Mouse (Mus musculus): ENCODE results near the gene Fbxl3. TPM values are rescaled to one million over a fixed set of nuclear protein-coding genes. Genes with fewer than 3 reads are reported as not detected.

Fbxl3 gene
- polyA plus RNA-seq, 1 experiment: 8.3 TPM

GRCm38 (mm10) chr14:103093236-103093635 is 6.1 kb downstream of the Fbxl3 start:
- Histone ChIP-seq H3K4me3 (ENCODE audit: insufficient read depth, poor library complexity, severe bottlenecking) (no peak overlapping the region), H3K36me3 (ENCODE audit: control insufficient read depth, insufficient read depth) (peaks cover 41% of the 10 kb centered on the region), H3ac (ENCODE audit: control insufficient read depth, insufficient read length, low read depth) (no peak overlapping the region), H3K79me3 (ENCODE audit: low read depth) (peaks cover 72% of the 10 kb centered on the region), H3K79me2 (ENCODE audit: control insufficient read depth, insufficient read depth) (peaks cover 79% of the 10 kb centered on the region), H3K27me3 (ENCODE audit: control insufficient read depth, insufficient read depth, insufficient read length) (no peaks in the 10 kb centered on the region)
- TF ChIP-seq MYOD1 (IDR thresholded peaks at IDR 0.05; ENCODE audit: control insufficient read depth, insufficient read length, low read depth) (no peak), CEBPB (IDR thresholded peaks at IDR 0.05; ENCODE audit: low read depth) (no peak), CTCF (IDR thresholded peaks at IDR 0.05; ENCODE audit: control insufficient read depth, insufficient read depth, insufficient read length) (no peak), FOSL1 (IDR thresholded peaks at IDR 0.05; ENCODE audit: insufficient read depth, low read length, poor library complexity, severe bottlenecking) (no peak), MYOG (IDR thresholded peaks at IDR 0.05; ENCODE audit: control insufficient read depth, extremely low read depth, insufficient read length) (no peak)

- Histone ChIP-seq H3K79me2 (ENCODE audit: control insufficient read depth, insufficient read depth) (peaks cover 78% of the 10 kb centered on the region), H3K79me3 (ENCODE audit: low read depth) (peaks cover 36% of the 10 kb centered on the region), H3ac (ENCODE audit: control insufficient read depth, insufficient read length, low read depth) (no peak overlapping the region), H3K4me3 (ENCODE audit: insufficient read depth, poor library complexity, severe bottlenecking) (no peak overlapping the region), H3K27me3 (ENCODE audit: control insufficient read depth, insufficient read depth, insufficient read length) (no peaks in the 10 kb centered on the region), H3K36me3 (ENCODE audit: control insufficient read depth, insufficient read depth) (peaks cover 67% of the 10 kb centered on the region)
- no peak for TF ChIP-seq USF1 (IDR thresholded peaks at IDR 0.05; ENCODE audit: low read depth)
- TF ChIP-seq MYOD1 (IDR thresholded peaks at IDR 0.05; ENCODE audit: control insufficient read depth, insufficient read length, low read depth): no peak
- no peak for TF ChIP-seq MAX (IDR thresholded peaks at IDR 0.05)
- no peak for TF ChIP-seq MYOG (IDR thresholded peaks at IDR 0.05; ENCODE audit: control insufficient read depth, extremely low read depth, insufficient read length)
- no peak for TF ChIP-seq FOSL1 (IDR thresholded peaks at IDR 0.05; ENCODE audit: insufficient read depth, low read length, poor library complexity, severe bottlenecking)
- TF ChIP-seq CTCF (IDR thresholded peaks at IDR 0.05; ENCODE audit: control insufficient read depth, insufficient read depth, insufficient read length): no peak
Measured at GRCm38 (mm10) chr14:103088624-103089023, 10.7 kb downstream of the Fbxl3 start.

- H3K4me3 ChIP-seq (ENCODE audit: insufficient read depth, poor library complexity, severe bottlenecking): no peak overlapping the region
- H3K27me3 ChIP-seq (ENCODE audit: control insufficient read depth, insufficient read depth, insufficient read length): no peaks in the 10 kb centered on the region
- H3K36me3 ChIP-seq (ENCODE audit: control insufficient read depth, insufficient read depth): peaks cover 74% of the 10 kb centered on the region
- no peak overlapping the region for H3ac ChIP-seq (ENCODE audit: control insufficient read depth, insufficient read length, low read depth)
- TF ChIP-seq CEBPB (IDR thresholded peaks at IDR 0.05; ENCODE audit: low read depth): no peak
- TF ChIP-seq CTCF (IDR thresholded peaks at IDR 0.05; ENCODE audit: control insufficient read depth, insufficient read depth, insufficient read length): no peak
- no peak for TF ChIP-seq MYOG (IDR thresholded peaks at IDR 0.05; ENCODE audit: control insufficient read depth, extremely low read depth, insufficient read length)
- TF ChIP-seq USF1 (IDR thresholded peaks at IDR 0.05; ENCODE audit: low read depth): no peak
- no peak for TF ChIP-seq MYOD1 (IDR thresholded peaks at IDR 0.05; ENCODE audit: control insufficient read depth, insufficient read length, low read depth)
- H3K79me2 ChIP-seq (ENCODE audit: control insufficient read depth, insufficient read depth): peaks cover 76% of the 10 kb centered on the region
- peaks cover 28% of the 10 kb centered on the region for H3K79me3 ChIP-seq (ENCODE audit: low read depth)
Measured at GRCm38 (mm10) chr14:103087846-103088245, 11.5 kb downstream of the Fbxl3 start.

- TF ChIP-seq CTCF (IDR thresholded peaks at IDR 0.05; ENCODE audit: control insufficient read depth, insufficient read depth, insufficient read length): no peak
- no peak for TF ChIP-seq USF1 (IDR thresholded peaks at IDR 0.05; ENCODE audit: low read depth)
- TF ChIP-seq FOSL1 (IDR thresholded peaks at IDR 0.05; ENCODE audit: insufficient read depth, low read length, poor library complexity, severe bottlenecking): no peak
- no peak for TF ChIP-seq CEBPB (IDR thresholded peaks at IDR 0.05; ENCODE audit: low read depth)
- TF ChIP-seq MYOD1 (IDR thresholded peaks at IDR 0.05; ENCODE audit: control insufficient read depth, insufficient read length, low read depth): no peak
- TF ChIP-seq MAX (IDR thresholded peaks at IDR 0.05): no peak
- no peak for TF ChIP-seq MYOG (IDR thresholded peaks at IDR 0.05; ENCODE audit: control insufficient read depth, extremely low read depth, insufficient read length)
- H3K79me2 ChIP-seq (ENCODE audit: control insufficient read depth, insufficient read depth): peaks cover 68% of the 10 kb centered on the region
- H3K79me3 ChIP-seq (ENCODE audit: low read depth): peaks cover 21% of the 10 kb centered on the region
- H3K4me3 ChIP-seq (ENCODE audit: insufficient read depth, poor library complexity, severe bottlenecking): no peak overlapping the region
- no peak overlapping the region for H3ac ChIP-seq (ENCODE audit: control insufficient read depth, insufficient read length, low read depth)
- H3K36me3 ChIP-seq (ENCODE audit: control insufficient read depth, insufficient read depth): peaks cover 79% of the 10 kb centered on the region
- H3K27me3 ChIP-seq (ENCODE audit: control insufficient read depth, insufficient read depth, insufficient read length): no peaks in the 10 kb centered on the region
Measured at GRCm38 (mm10) chr14:103086671-103087324, 12.6 kb downstream of the Fbxl3 start.

GRCm38 (mm10) chr14:103085840-103086533 is 13.4 kb downstream of the Fbxl3 start:
- Histone ChIP-seq H3K4me3 (ENCODE audit: insufficient read depth, poor library complexity, severe bottlenecking) (no peak overlapping the region), H3K79me3 (ENCODE audit: low read depth) (peaks cover 14% of the 10 kb centered on the region), H3ac (ENCODE audit: control insufficient read depth, insufficient read length, low read depth) (no peak overlapping the region), H3K79me2 (ENCODE audit: control insufficient read depth, insufficient read depth) (peaks cover 64% of the 10 kb centered on the region), H3K27me3 (ENCODE audit: control insufficient read depth, insufficient read depth, insufficient read length) (no peaks in the 10 kb centered on the region), H3K36me3 (ENCODE audit: control insufficient read depth, insufficient read depth) (peaks cover 77% of the 10 kb centered on the region)
- TF ChIP-seq USF1 (IDR thresholded peaks at IDR 0.05; ENCODE audit: low read depth): no peak
- no peak for TF ChIP-seq CEBPB (IDR thresholded peaks at IDR 0.05; ENCODE audit: low read depth)
- no peak for TF ChIP-seq MAX (IDR thresholded peaks at IDR 0.05)
- TF ChIP-seq MYOG (IDR thresholded peaks at IDR 0.05; ENCODE audit: control insufficient read depth, extremely low read depth, insufficient read length): no peak
- TF ChIP-seq FOSL1 (IDR thresholded peaks at IDR 0.05; ENCODE audit: insufficient read depth, low read length, poor library complexity, severe bottlenecking): no peak
- TF ChIP-seq MYOD1 (IDR thresholded peaks at IDR 0.05; ENCODE audit: control insufficient read depth, insufficient read length, low read depth): no peak
- TF ChIP-seq CTCF (IDR thresholded peaks at IDR 0.05; ENCODE audit: control insufficient read depth, insufficient read depth, insufficient read length): no peak

Data from C2C12 (cell line).